Mouse (Mus musculus) heart, adult 2 months (tissue): ENCODE data around the gene Gps2.

Experiments
- CTCF ChIP-seq: fragments of 200-600 bp; IDR thresholded peaks from 2 replicates; pipeline ENCODE4 v1.8.1; 2022; ENCODE audit warnings: antibody characterized with exemption, mild to moderate bottlenecking, moderate library complexity
- EP300 ChIP-seq: fragments of 200-500 bp; IDR thresholded peaks from 2 replicates; pipeline ENCODE4 v1.6.1; 2011; ENCODE audit warnings: low read depth, low read length, control low read depth; ENCODE audit not compliant: insufficient read depth
- POLR2A ChIP-seq: fragments of 200-500 bp; IDR thresholded peaks from 2 replicates; pipeline ENCODE4 v1.6.1; 2011; ENCODE audit warnings: mild to moderate bottlenecking, low read depth, low read length, control low read depth; ENCODE audit not compliant: insufficient read depth

DNA sequence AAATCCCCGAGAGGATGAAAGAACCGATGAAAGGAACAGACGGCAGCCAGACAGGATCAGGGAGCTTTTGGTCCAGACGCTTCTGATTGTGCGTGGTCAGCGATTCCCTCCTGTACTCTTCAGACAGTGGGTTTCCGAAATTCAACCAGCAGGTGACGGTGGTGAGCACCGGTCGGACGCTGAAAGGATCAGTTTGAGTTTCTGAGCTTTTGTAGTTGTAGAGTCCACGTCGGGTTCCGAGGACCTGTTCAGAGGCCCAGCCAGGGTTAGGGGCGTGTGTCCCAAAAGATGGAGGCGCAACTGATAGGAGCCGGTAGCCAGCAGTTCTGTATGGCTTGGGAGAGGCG lies 33.2 kb upstream of the Gps2 start:
- TF ChIP-seq CTCF (peak; percentile 94), EP300 (no peak), POLR2A (no peak)
